Mouse (Mus musculus): ENCODE measurements around the gene Ppp1r16b.

- TF ChIP-seq CTCF (IDR thresholded peaks at IDR 0.05; ENCODE audit: control insufficient read depth, insufficient read depth, low read length) (no peak), POLR2A (IDR thresholded peaks at IDR 0.05; ENCODE audit: borderline replicate concordance, control insufficient read depth, low read depth, low read length) (no peak)
These were observed 41.7 kb downstream of the Ppp1r16b start for GRCm38 (mm10) chr2:158706704-158707408.
